Mouse (Mus musculus) CH12.LX (cell line): ENCODE data around the gene Ubxn6. TPM values are rescaled to one million over a fixed set of nuclear protein-coding genes. Genes with fewer than 3 reads are reported as not detected.

Experiments used
- DNase-seq: peaks from one replicate; pipeline ENCODE4 v3.0.0-alpha.2; 2013; ENCODE audit errors: extremely low read depth
- H3K27ac ChIP-seq: 2 replicates; pipeline ENCODE4 v1.5.1; 2012; ENCODE audit warnings: low read depth, mild to moderate bottlenecking, control low read depth, moderate library complexity; ENCODE audit not compliant: insufficient read depth
- H3K27me3 ChIP-seq: replicated peaks from 2 replicates; pipeline ENCODE3; 2012; ENCODE audit warnings: inconsistent platforms
- H3K36me3 ChIP-seq, 2 experiments: replicated peaks in 1 of 2; 2 replicates each; pipeline versions ENCODE3 to v1.6.1; 2012; ENCODE audit warnings: inconsistent platforms in 1 of 2, low read length in 1 of 2, mild to moderate bottlenecking in 1 of 2, mixed read lengths in 1 of 2, moderate library complexity in 1 of 2; ENCODE audit not compliant: control insufficient read depth in 1 of 2, insufficient read depth in 1 of 2
- H3K4me1 ChIP-seq, 2 experiments: 2 replicates each; pipeline ENCODE4 v1.6.1; 2012; ENCODE audit warnings: inconsistent platforms in 1 of 2, moderate library complexity in 1 of 2; ENCODE audit not compliant: insufficient read depth in 2 of 2, control insufficient read depth in 1 of 2
- H3K4me2 ChIP-seq: 2 replicates; pipeline ENCODE4 v1.6.1; 2012; ENCODE audit warnings: low read depth, mild to moderate bottlenecking, control low read depth; ENCODE audit not compliant: poor library complexity, insufficient read depth, severe bottlenecking
- H3K4me3 ChIP-seq, 3 experiments: fragments of 150-350 bp in 1 of 3; sonication (generic) in 1 of 3; replicated peaks in 1 of 3; 2 replicates each; pipeline versions ENCODE3 to v1.5.1; 2011 to 2012; ENCODE audit warnings: low read depth in 2 of 3, low read length in 2 of 3, mild to moderate bottlenecking in 2 of 3, moderate library complexity in 2 of 3, control low read depth in 1 of 3, improper control_type of control experiment in 1 of 3, inconsistent platforms in 1 of 3, mixed read lengths in 1 of 3; ENCODE audit not compliant: poor library complexity in 1 of 3
- H3K79me2 ChIP-seq: replicated peaks from 2 replicates; pipeline ENCODE4 v1.6.1; 2012; ENCODE audit warnings: mild to moderate bottlenecking, moderate library complexity; ENCODE audit not compliant: control insufficient read depth, poor library complexity, insufficient read depth, severe bottlenecking; ENCODE audit errors: extremely low read depth
- H3K9ac ChIP-seq: 2 replicates; pipeline ENCODE4 v1.6.1; 2012; ENCODE audit warnings: low read depth, mild to moderate bottlenecking, control low read depth, moderate library complexity; ENCODE audit not compliant: insufficient read depth
- H3K9me3 ChIP-seq: replicated peaks from 2 replicates; pipeline ENCODE3; 2012; ENCODE audit warnings: low read length, inconsistent platforms, mixed read lengths
- BHLHE40 ChIP-seq: IDR thresholded peaks from 2 replicates; pipeline ENCODE4 v1.6.1; 2011; ENCODE audit warnings: mild to moderate bottlenecking, low read depth, low read length, improper control_type of control experiment
- CHD1 ChIP-seq: IDR thresholded peaks from 2 replicates; pipeline ENCODE4 v1.6.1; 2012; ENCODE audit warnings: low read depth, low read length, improper control_type of control experiment, inconsistent platforms
- CHD2 ChIP-seq: IDR thresholded peaks from 2 replicates; pipeline ENCODE4 v1.6.1; 2011; ENCODE audit warnings: low read length, improper control_type of control experiment
- CTCF ChIP-seq, 2 experiments: IDR thresholded peaks in 1 of 2; conservative IDR thresholded peaks in 1 of 2; 2 replicates each; pipeline ENCODE4 v1.5.1; 2011 to 2012; ENCODE audit warnings: low read depth in 2 of 2, low read length in 2 of 2, improper control_type of control experiment in 1 of 2, inconsistent platforms in 1 of 2, mild to moderate bottlenecking in 1 of 2, moderate library complexity in 1 of 2
- ELF1 ChIP-seq: IDR thresholded peaks from 2 replicates; pipeline ENCODE4 v1.6.1; 2014; ENCODE audit warnings: low read depth, mild to moderate bottlenecking, inconsistent platforms, low read length, improper control_type of control experiment
- ETS1 ChIP-seq: conservative IDR thresholded peaks from 2 replicates; pipeline ENCODE4 v1.6.1; 2012; ENCODE audit warnings: low read depth, mild to moderate bottlenecking, inconsistent platforms, low read length, improper control_type of control experiment, moderate library complexity
- HCFC1 ChIP-seq: IDR thresholded peaks from 2 replicates; pipeline ENCODE4 v1.6.1; 2012; ENCODE audit warnings: low read depth, mild to moderate bottlenecking, inconsistent platforms, low read length, improper control_type of control experiment
- IRF4 ChIP-seq: IDR thresholded peaks from 2 replicates; pipeline ENCODE4 v1.6.1; 2014; ENCODE audit warnings: low read depth, mild to moderate bottlenecking, inconsistent platforms, low read length, improper control_type of control experiment
- JUN ChIP-seq: IDR thresholded peaks from 2 replicates; pipeline ENCODE4 v1.6.1; 2011; ENCODE audit warnings: low read depth, mild to moderate bottlenecking, low read length, improper control_type of control experiment, moderate library complexity; ENCODE audit not compliant: insufficient read depth
- JUND ChIP-seq: conservative IDR thresholded peaks from 2 replicates; pipeline ENCODE4 v1.6.1; 2011; ENCODE audit warnings: low read depth, low read length, improper control_type of control experiment
- KAT2A ChIP-seq: IDR thresholded peaks from 2 replicates; pipeline ENCODE4 v1.6.1; 2012; ENCODE audit warnings: low read length, improper control_type of control experiment, inconsistent platforms; ENCODE audit not compliant: insufficient replicate concordance
- MAFK ChIP-seq: IDR thresholded peaks from 2 replicates; pipeline ENCODE4 v1.6.1; 2011; ENCODE audit warnings: low read length, improper control_type of control experiment; ENCODE audit not compliant: insufficient replicate concordance
- MAX ChIP-seq: IDR thresholded peaks from 2 replicates; pipeline ENCODE4 v1.6.1; 2011; ENCODE audit warnings: low read length, improper control_type of control experiment
- MAZ ChIP-seq: IDR thresholded peaks from 2 replicates; pipeline ENCODE4 v1.6.1; 2012; ENCODE audit warnings: low read depth, mild to moderate bottlenecking, inconsistent platforms, low read length, improper control_type of control experiment, moderate library complexity
- MEF2A ChIP-seq: IDR thresholded peaks from 2 replicates; pipeline ENCODE4 v1.6.1; 2014; ENCODE audit warnings: low read depth, mild to moderate bottlenecking, inconsistent platforms, low read length, improper control_type of control experiment, borderline replicate concordance
- MXI1 ChIP-seq: IDR thresholded peaks from 2 replicates; pipeline ENCODE4 v1.6.1; 2011; ENCODE audit warnings: mild to moderate bottlenecking, low read depth, low read length, improper control_type of control experiment
- MYC ChIP-seq: IDR thresholded peaks from 2 replicates; pipeline ENCODE4 v1.6.1; 2011; ENCODE audit warnings: low read depth, mild to moderate bottlenecking, improper control_type of control experiment, low read length
- NELFE ChIP-seq: IDR thresholded peaks from 2 replicates; pipeline ENCODE4 v1.6.1; 2011; ENCODE audit warnings: low read depth, low read length, improper control_type of control experiment
- NRF1 ChIP-seq: IDR thresholded peaks from 2 replicates; pipeline ENCODE4 v1.6.1; 2014; ENCODE audit warnings: low read depth, mild to moderate bottlenecking, inconsistent platforms, low read length, improper control_type of control experiment, moderate library complexity
- POLR2A ChIP-seq: IDR thresholded peaks from 2 replicates; pipeline ENCODE4 v1.6.1; 2011; ENCODE audit warnings: low read depth, mild to moderate bottlenecking, improper control_type of control experiment, low read length
- POLR2AphosphoS2 ChIP-seq: IDR thresholded peaks from 2 replicates; pipeline ENCODE4 v1.6.1; 2011; ENCODE audit warnings: low read depth, low read length, improper control_type of control experiment
- RAD21 ChIP-seq: IDR thresholded peaks from 2 replicates; pipeline ENCODE4 v1.6.1; 2011; ENCODE audit warnings: low read depth, mild to moderate bottlenecking, low read length, improper control_type of control experiment, moderate library complexity
- RCOR1 ChIP-seq: conservative IDR thresholded peaks from 2 replicates; pipeline ENCODE4 v1.6.1; 2012; ENCODE audit warnings: low read depth, mild to moderate bottlenecking, inconsistent platforms, low read length, improper control_type of control experiment
- SIN3A ChIP-seq: IDR thresholded peaks from 2 replicates; pipeline ENCODE4 v1.6.1; 2012; ENCODE audit warnings: low read length, improper control_type of control experiment, inconsistent platforms
- USF1 ChIP-seq: IDR thresholded peaks from 2 replicates; pipeline ENCODE4 v1.6.1; 2014; ENCODE audit warnings: low read depth, mild to moderate bottlenecking, inconsistent platforms, low read length, improper control_type of control experiment
- USF2 ChIP-seq: conservative IDR thresholded peaks from 2 replicates; pipeline ENCODE4 v1.6.1; 2011; ENCODE audit warnings: low read depth, low read length, improper control_type of control experiment
- ZC3H11A ChIP-seq: IDR thresholded peaks from 2 replicates; pipeline ENCODE4 v1.6.1; 2012; ENCODE audit warnings: low read depth, mild to moderate bottlenecking, inconsistent platforms, low read length, improper control_type of control experiment
- ZNF384 ChIP-seq: IDR thresholded peaks from 2 replicates; pipeline ENCODE4 v1.6.1; 2012; ENCODE audit warnings: low read depth, low read length, improper control_type of control experiment, inconsistent platforms
- dilution Hi-C: fragments of 300-500 bp; cut with MboI; formaldehyde crosslinking; loops from 2 replicates; pipeline ENCODE4 v1.14.3; 2020; ENCODE audit warnings: low sequenced_read_pairs; ENCODE audit not compliant: extremely low pct_unique_long_range_greater_than_20kb, extremely low pct_ligation_motif_present
- in situ Hi-C: fragments of 300-500 bp; cut with MboI; formaldehyde crosslinking; loops from 3 replicates; pipeline ENCODE4 v1.14.3; 2019; ENCODE audit warnings: low sequenced_read_pairs, low pct_ligation_motif_present, low pct_unique_long_range_greater_than_20kb, mixed read lengths
- polyA plus RNA-seq: library from polyadenylated mRNA; unstranded; fragments of >175 nt; gene quantifications from 2 replicates; pipeline ENCODE4 v1.2.1, GENCODE M21; 2012; ENCODE audit warnings: low read depth; ENCODE audit not compliant: insufficient read length
- total RNA-seq, 2 experiments: library from RNA; depleted of rRNA; stranded (reverse); fragments of 300-350 nt in 1 of 2; fragments of >200 nt in 1 of 2; gene quantifications; 2 replicates each; pipeline ENCODE4 v1.2.3; 2012 to 2014

The Ubxn6 gene
- total RNA-seq (2012; rRNA removed) (26.8 and 27.8 TPM in 2 replicates), total RNA-seq (2014; rRNA removed) (23.9 and 29.1 TPM in 2 replicates), polyA plus RNA-seq (24.6 and 26.9 TPM in 2 replicates)

- peak; percentile 85 for TF ChIP-seq HCFC1
- no peak for TF ChIP-seq NELFE
- TF ChIP-seq USF1 = peak; percentile 88
- no peak; the same call in 1 of the 2 replicates for TF ChIP-seq MAX
- TF ChIP-seq MXI1 = peak; percentile 98
- TF ChIP-seq KAT2A = peak; percentile 35; the same call in 1 of the 2 replicates
- TF ChIP-seq ZNF384 = no peak
- peak in 1 of 2 experiments; percentile 18; a peak in 1 of 4 replicates for TF ChIP-seq CTCF (conservative IDR thresholded peaks at IDR 0.05 in 1 of 2, IDR thresholded peaks at IDR 0.05 in 1 of 2; ENCODE audit: low read depth in 2 of 2, low read length in 2 of 2)
- no peak for TF ChIP-seq ZC3H11A
- TF ChIP-seq POLR2AphosphoS2 = no peak
- TF ChIP-seq NRF1 = no peak; the same call in 1 of the 2 replicates
- TF ChIP-seq POLR2A = peak; percentile 61; the same call in 1 of the 2 replicates
- peak; percentile 97 for TF ChIP-seq SIN3A
- no peak for TF ChIP-seq CHD2
- no peak for TF ChIP-seq JUN
- TF ChIP-seq ETS1 = no peak
- peak; percentile 94 for TF ChIP-seq MAZ
- TF ChIP-seq RAD21 = no peak
- no peak for TF ChIP-seq IRF4
- TF ChIP-seq USF2 = peak; percentile 69
- peak; percentile 100 for TF ChIP-seq BHLHE40
- peak; percentile 85 for TF ChIP-seq ELF1
- no peak for TF ChIP-seq RCOR1
- TF ChIP-seq CHD1 = no peak
- no peak for TF ChIP-seq JUND
- no peak for TF ChIP-seq MAFK
- no peak for TF ChIP-seq MEF2A
- TF ChIP-seq MYC = no peak
- Histone ChIP-seq H3K9ac (peak within 1 kb of the TSS; percentile 95), H3K4me3 (peak within 1 kb of the TSS; percentile 66 to 79 (median 77)), H3K79me2 (peaks cover 3% of the 10 kb centered on the region), H3K4me1 (peaks cover 5 to 40% of the 10 kb centered on the region in 2 experiments; a peak in 3 of 4 replicates), H3K27ac (peak within 1 kb of the TSS; percentile 79), H3K4me2 (peak within 1 kb of the TSS; percentile 98), H3K27me3 (no peaks in the 10 kb centered on the region), H3K9me3 (no peaks in the 10 kb centered on the region), H3K36me3 (peaks cover 30 to 37% of the 10 kb centered on the region in 2 experiments)
- in situ Hi-C loops (loop anchor here (5.0 kb wide), 1 partner anchor 33 kb away; the partner anchor contains the start of gene Chaf1a), dilution Hi-C loops (no loop called here)
- peak; percentile 96 for DNase-seq
Observed at GRCm38 (mm10) chr17:56074827-56075208, at the start of gene Ubxn6. TSS of gene Ubxn6 (minus strand) at chr17:56075028.
